Mouse (Mus musculus): ENCODE results near the gene Srcin1.

DNA sequence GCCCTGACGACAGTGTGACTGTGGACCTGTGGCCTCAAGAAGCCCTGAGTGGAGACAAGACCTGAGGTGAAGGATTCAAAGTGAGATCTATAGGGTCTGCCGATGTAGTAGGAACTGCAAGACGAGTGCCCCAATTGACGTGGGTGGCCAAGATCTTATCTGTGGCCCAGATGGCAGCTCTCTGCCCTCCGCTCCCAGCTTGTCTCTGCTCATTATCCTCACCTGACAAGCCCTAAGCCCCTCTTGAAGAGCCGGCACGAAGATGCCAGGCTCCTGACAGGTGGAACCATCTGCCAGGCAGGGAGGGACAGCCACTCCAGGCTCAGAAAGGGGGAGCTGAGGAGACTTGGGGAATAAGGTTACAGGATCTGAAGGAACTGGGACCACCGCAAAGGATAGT, 43.6 kb downstream of the Srcin1 start:
- TF ChIP-seq POLR2A (IDR thresholded peaks at IDR 0.05; ENCODE audit: borderline replicate concordance, extremely low read depth, low read depth, low read length) (no peak), CTCF (IDR thresholded peaks at IDR 0.05; ENCODE audit: insufficient read depth, low read length) (no peak)

Data from lung, adult 2 months (tissue).